Mouse (Mus musculus): ENCODE measurements around the gene Coq7. TPM values are rescaled to one million over a fixed set of nuclear protein-coding genes. Genes with fewer than 3 reads are reported as not detected.

The Coq7 gene
- polyA plus RNA-seq, 1 experiment from 2014 or later, result 88.6 TPM

GRCm38 (mm10) chr7:118526967-118527366 lies 6.2 kb downstream of the Coq7 start:
- H3K4me3 ChIP-seq (ENCODE audit: low read depth, low read length), result no peak overlapping the region
- DNase-seq (ENCODE audit: low spot score), result no peak
- H3K9ac ChIP-seq (replicated peaks; ENCODE audit: low read depth), result no peak overlapping the region
- H3K4me1 ChIP-seq (ENCODE audit: insufficient read depth, low read depth, low read length), result no peaks in the 10 kb centered on the region
- ATAC-seq, result no peak
- no peak for TF ChIP-seq CTCF (IDR thresholded peaks at IDR 0.05)
- TF ChIP-seq EP300 (IDR thresholded peaks at IDR 0.05), result no peak
- WGBS, result 81% methylated on average over 4 of the region's 4 CpGs
- H3K27ac ChIP-seq (ENCODE audit: low read length), result no peak overlapping the region
- no peaks in the 10 kb centered on the region for H3K27me3 ChIP-seq (replicated peaks; ENCODE audit: insufficient read depth, low read length)
- H3K36me3 ChIP-seq (ENCODE audit: insufficient read depth, low read length), result 0 out of 2 replicates have a peak, but pooled peaks cover 10% of the 10 kb centered on the region
- H3K4me2 ChIP-seq (replicated peaks; ENCODE audit: low read depth, low read length), result no peak overlapping the region
- H3K9me3 ChIP-seq (ENCODE audit: low read length), result no peaks in the 10 kb centered on the region

GRCm38 (mm10) chr7:118522077-118522476 lies 11.1 kb downstream of the Coq7 start:
- TF ChIP-seq EP300 (IDR thresholded peaks at IDR 0.05), result no peak
- ATAC-seq (no peak), DNase-seq (ENCODE audit: low spot score) (peak; percentile 31)
- WGBS, result 64% methylated on average over 5 of the region's 5 CpGs
- H3K9ac ChIP-seq (replicated peaks; ENCODE audit: low read depth), result no peak overlapping the region
- no peak overlapping the region for H3K4me2 ChIP-seq (replicated peaks; ENCODE audit: low read depth, low read length)
- H3K9me3 ChIP-seq (ENCODE audit: low read length), result no peaks in the 10 kb centered on the region
- H3K36me3 ChIP-seq (ENCODE audit: insufficient read depth, low read length), result 0 out of 2 replicates have a peak, but pooled peaks cover 10% of the 10 kb centered on the region
- H3K27me3 ChIP-seq (replicated peaks; ENCODE audit: insufficient read depth, low read length), result no peaks in the 10 kb centered on the region
- H3K4me1 ChIP-seq (ENCODE audit: insufficient read depth, low read depth, low read length), result no peaks in the 10 kb centered on the region
- H3K4me3 ChIP-seq (ENCODE audit: low read depth, low read length), result no peak overlapping the region
- H3K27ac ChIP-seq (ENCODE audit: low read length), result no peak overlapping the region

GRCm38 (mm10) chr7:118519661-118520060 lies 13.5 kb downstream of the Coq7 start:
- ATAC-seq (peak; percentile 42), DNase-seq (ENCODE audit: low spot score) (peak; percentile 44)
- Histone ChIP-seq H3K27me3 (replicated peaks; ENCODE audit: insufficient read depth, low read length) (no peaks in the 10 kb centered on the region), H3K27ac (ENCODE audit: low read length) (no peak overlapping the region), H3K36me3 (ENCODE audit: insufficient read depth, low read length) (no peaks in the 10 kb centered on the region), H3K9me3 (ENCODE audit: low read length) (no peaks in the 10 kb centered on the region), H3K4me2 (replicated peaks; ENCODE audit: low read depth, low read length) (no peak overlapping the region), H3K4me1 (ENCODE audit: insufficient read depth, low read depth, low read length) (no peaks in the 10 kb centered on the region), H3K9ac (replicated peaks; ENCODE audit: low read depth) (no peak overlapping the region), H3K4me3 (ENCODE audit: low read depth, low read length) (no peak overlapping the region)
- TF ChIP-seq EP300 (IDR thresholded peaks at IDR 0.05) (no peak), CTCF (IDR thresholded peaks at IDR 0.05) (no peak)
- WGBS, result 42% methylated on average over 8 of the region's 8 CpGs

GRCm38 (mm10) chr7:118518687-118519086 lies 14.5 kb downstream of the Coq7 start:
- H3K9me3 ChIP-seq (ENCODE audit: low read length), result no peaks in the 10 kb centered on the region
- peak; percentile 82 for DNase-seq (ENCODE audit: low spot score)
- H3K27me3 ChIP-seq (replicated peaks; ENCODE audit: insufficient read depth, low read length), result no peaks in the 10 kb centered on the region
- H3K4me2 ChIP-seq (replicated peaks; ENCODE audit: low read depth, low read length), result no peak overlapping the region
- TF ChIP-seq EP300 (IDR thresholded peaks at IDR 0.05) (no peak), CTCF (IDR thresholded peaks at IDR 0.05) (peak; percentile 99)
- H3K27ac ChIP-seq (ENCODE audit: low read length), result no peak overlapping the region
- H3K9ac ChIP-seq (replicated peaks; ENCODE audit: low read depth), result no peak overlapping the region
- H3K4me3 ChIP-seq (ENCODE audit: low read depth, low read length), result no peak overlapping the region
- no peaks in the 10 kb centered on the region for H3K36me3 ChIP-seq (ENCODE audit: insufficient read depth, low read length)
- ATAC-seq, result peak; percentile 85
- 1% methylated on average over 18 of the region's 18 CpGs for WGBS
- H3K4me1 ChIP-seq (ENCODE audit: insufficient read depth, low read depth, low read length), result no peaks in the 10 kb centered on the region

GRCm38 (mm10) chr7:118517819-118518218 lies 15.3 kb downstream of the Coq7 start:
- Histone ChIP-seq H3K4me3 (ENCODE audit: low read depth, low read length) (no peak overlapping the region), H3K4me2 (replicated peaks; ENCODE audit: low read depth, low read length) (no peak overlapping the region), H3K27ac (ENCODE audit: low read length) (no peak overlapping the region), H3K27me3 (replicated peaks; ENCODE audit: insufficient read depth, low read length) (no peaks in the 10 kb centered on the region), H3K4me1 (ENCODE audit: insufficient read depth, low read depth, low read length) (no peaks in the 10 kb centered on the region), H3K9me3 (ENCODE audit: low read length) (no peaks in the 10 kb centered on the region), H3K9ac (replicated peaks; ENCODE audit: low read depth) (no peak overlapping the region), H3K36me3 (ENCODE audit: insufficient read depth, low read length) (no peaks in the 10 kb centered on the region)
- peak; percentile 58 for ATAC-seq
- WGBS, result 55% methylated on average over 2 of the region's 2 CpGs
- peak; percentile 58 for DNase-seq (ENCODE audit: low spot score)
- TF ChIP-seq CTCF (IDR thresholded peaks at IDR 0.05), result peak; percentile 97
- no peak for TF ChIP-seq EP300 (IDR thresholded peaks at IDR 0.05)

GRCm38 (mm10) chr7:118508556-118508955 lies 24.6 kb downstream of the Coq7 start:
- no peaks in the 10 kb centered on the region for H3K4me1 ChIP-seq (ENCODE audit: insufficient read depth, low read depth, low read length)
- H3K9ac ChIP-seq (replicated peaks; ENCODE audit: low read depth), result no peak overlapping the region
- H3K27ac ChIP-seq (ENCODE audit: low read length), result no peak overlapping the region
- 63% methylated on average over 7 of the region's 7 CpGs for WGBS
- no peak for ATAC-seq
- H3K4me3 ChIP-seq (ENCODE audit: low read depth, low read length), result no peak overlapping the region
- TF ChIP-seq EP300 (IDR thresholded peaks at IDR 0.05) (no peak), CTCF (IDR thresholded peaks at IDR 0.05) (no peak)
- no peak for DNase-seq (ENCODE audit: low spot score)
- no peaks in the 10 kb centered on the region for H3K27me3 ChIP-seq (replicated peaks; ENCODE audit: insufficient read depth, low read length)
- H3K9me3 ChIP-seq (ENCODE audit: low read length), result no peaks in the 10 kb centered on the region
- no peaks in the 10 kb centered on the region for H3K36me3 ChIP-seq (ENCODE audit: insufficient read depth, low read length)
- H3K4me2 ChIP-seq (replicated peaks; ENCODE audit: low read depth, low read length), result no peak overlapping the region

GRCm38 (mm10) chr7:118503844-118504243 lies 29.3 kb downstream of the Coq7 start:
- DNase-seq (ENCODE audit: low spot score) (no peak), ATAC-seq (no peak)
- Histone ChIP-seq H3K36me3 (ENCODE audit: insufficient read depth, low read length) (no peaks in the 10 kb centered on the region), H3K9ac (replicated peaks; ENCODE audit: low read depth) (no peak overlapping the region), H3K27ac (ENCODE audit: low read length) (no peak overlapping the region), H3K4me2 (replicated peaks; ENCODE audit: low read depth, low read length) (no peak overlapping the region), H3K27me3 (replicated peaks; ENCODE audit: insufficient read depth, low read length) (no peaks in the 10 kb centered on the region), H3K4me3 (ENCODE audit: low read depth, low read length) (no peak overlapping the region), H3K4me1 (ENCODE audit: insufficient read depth, low read depth, low read length) (no peaks in the 10 kb centered on the region), H3K9me3 (ENCODE audit: low read length) (no peaks in the 10 kb centered on the region)
- WGBS, result 51% methylated on average over 4 of the region's 4 CpGs
- TF ChIP-seq EP300 (IDR thresholded peaks at IDR 0.05) (no peak), CTCF (IDR thresholded peaks at IDR 0.05) (no peak)

Data from lung, postnatal 0 days (tissue).